ENCODE assay signal across 8 mouse cellular contexts in the genomic region with DNA sequence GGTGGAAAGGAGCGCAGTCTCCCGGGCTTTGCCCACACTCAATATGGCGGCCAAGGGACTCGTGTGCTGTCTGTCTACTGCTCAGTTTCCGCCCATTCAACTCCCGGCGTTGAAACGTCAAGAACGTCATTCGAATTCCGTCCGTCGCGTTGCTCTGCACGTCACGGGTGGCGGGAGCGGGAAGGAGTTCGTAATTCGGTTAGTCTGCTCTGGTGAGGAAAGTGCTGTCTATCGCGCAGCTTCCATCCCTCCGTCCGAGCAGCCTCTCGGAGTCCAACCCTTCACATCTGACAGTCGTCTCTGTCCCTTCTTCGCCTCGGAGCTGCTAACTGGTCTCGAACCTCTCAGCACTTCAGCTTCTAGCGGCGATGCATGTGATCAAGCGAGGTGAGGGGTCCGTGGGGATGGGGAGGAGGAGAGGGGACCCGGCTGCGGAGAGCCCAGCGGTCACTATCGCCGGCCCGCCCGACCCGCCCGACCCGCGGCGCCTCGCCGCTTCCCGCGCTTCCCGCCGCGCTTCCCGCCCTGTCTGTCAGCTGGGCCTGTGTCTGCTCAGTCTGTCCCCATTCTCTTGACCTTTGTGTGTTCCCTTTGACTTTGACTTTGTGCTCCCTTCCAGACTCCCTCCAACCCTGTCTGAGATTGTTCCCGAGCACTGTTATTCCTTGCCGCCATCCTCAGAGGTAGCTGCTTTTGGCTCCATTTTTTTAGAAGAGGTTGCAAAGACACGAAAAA. TPM values are rescaled to one million over a fixed set of nuclear protein-coding genes. Genes with fewer than 3 reads are reported as not detected.
A peak's percentile ranks its signal among the peaks of the same experiment; 100 is the strongest.
DNase-seq lines count a peak whose midpoint lies in the region; ATAC-seq lines count a peak whose summit lies in the region.

Gene Rrm1, plus strand, starts transcription at position 39 of the 735 bp plus-strand sequence.

- ATAC-seq in megakaryocyte progenitor cell, adult 5-6 weeks (replicated peaks; ENCODE audit: poor library complexity), result peak; percentile 93

- DNase-seq in adipocyte (ENCODE audit: low spot score), result peak; percentile 97
- peak; percentile 99 for DNase-seq in embryo, embryonic 10 days (ENCODE audit: low spot score)
- peak; percentile 87 for DNase-seq in gastrocnemius, postnatal 10 days
- peak; percentile 97 for DNase-seq in induced T-regulatory cell, adult 2 months (ENCODE audit: low read depth)
- peak; percentile 93 to 97 for DNase-seq in left cerebral cortex, adult 9 months (ENCODE audit: low spot score in 2 of 2)
- peak; percentile 93 for DNase-seq in right cerebral cortex, postnatal 14 days
- peak; percentile 95 to 96 for DNase-seq in urinary bladder, postnatal 36 days (ENCODE audit: low spot score in 2 of 2)

RNA-seq across cellular contexts. Expression of gene Rrm1, which starts in this region (rescaled TPM):
- total RNA-seq in gastrocnemius, postnatal 10 days (2021), result 10 to 100 TPM; 25.5 to 30.0 TPM
- 245 and 255 TPM in 2 replicates for total RNA-seq in megakaryocyte progenitor cell, adult 5-6 weeks (2015)
- total RNA-seq in megakaryocyte progenitor cell, adult 5-6 weeks (2017), result 673 and 874 TPM in 2 replicates

Comparison
In these comparisons a context has a peak if more than half of its experiments do, and no peak if none do; other contexts are left out.
1. Peak in every context shown above with its lines: DNase-seq and ATAC-seq.
2. RNA of gene Rrm1 (total RNA-seq): 245 to 874 TPM in megakaryocyte progenitor cell, adult 5-6 weeks; 25.5 to 30.0 TPM in gastrocnemius, postnatal 10 days; every median in the first group is over 4 times any median in the second.